Mouse (Mus musculus): ENCODE measurements around the gene Elmo1.
A peak's percentile ranks its signal among the peaks of the same experiment; 100 is the strongest.

DNA sequence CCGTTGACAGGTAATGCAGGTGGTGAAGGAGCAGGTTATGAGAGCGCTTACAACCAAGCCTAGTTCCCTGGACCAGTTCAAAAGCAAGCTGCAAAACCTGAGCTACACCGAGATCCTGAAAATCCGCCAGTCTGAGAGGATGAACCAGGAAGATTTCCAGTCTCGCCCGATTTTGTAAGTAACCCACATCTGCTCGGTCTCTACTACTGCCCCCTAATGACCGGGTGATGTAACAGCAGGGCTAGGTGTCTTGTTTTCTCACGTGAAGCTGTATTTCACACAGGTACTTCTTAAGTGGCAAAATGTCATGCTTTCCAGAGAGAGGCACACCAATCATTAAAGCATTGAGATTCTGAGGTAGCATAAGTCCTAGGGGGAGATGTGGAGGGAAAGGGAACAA lies 474.0 kb downstream of the Elmo1 start:
- peak; percentile 40 for TF ChIP-seq CTCF (IDR thresholded peaks at IDR 0.05; ENCODE audit: extremely low read depth, insufficient read depth, low read length)
- TF ChIP-seq POLR2A (IDR thresholded peaks at IDR 0.05; ENCODE audit: extremely low read depth, insufficient read depth, low read length): no peak

Measured in cortical plate, adult 2 months (tissue).